12 mouse cellular contexts compared by ENCODE assay signal in the genomic region with DNA sequence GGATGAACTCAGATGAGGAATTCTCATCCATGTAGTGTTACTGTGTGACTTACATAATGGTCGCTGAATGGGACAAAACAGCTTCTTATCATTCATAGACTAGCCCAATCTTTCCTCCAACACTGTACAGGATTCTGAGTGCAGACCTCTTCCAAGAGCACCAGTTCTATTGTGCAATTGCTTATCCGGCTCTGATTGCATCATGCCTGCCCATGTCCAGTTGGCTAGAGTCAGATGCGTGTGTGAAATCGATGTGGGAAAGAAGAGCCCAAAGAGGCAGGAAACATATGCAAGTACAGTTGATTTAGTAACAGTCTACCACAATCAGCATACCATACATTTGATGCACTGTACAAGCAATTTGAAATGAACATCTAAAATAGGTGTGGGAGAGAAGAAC.
DNase-seq lines count a peak whose midpoint lies in the region; ATAC-seq and TF ChIP-seq lines count a peak whose summit lies in the region.
"Had no signal": no experiment of that assay in that cellular context is flagged by ENCODE, and none has a peak within 500 bp of the region (broad histone marks: within the 10 kb centered on the region; RNA-seq: fewer than 3 reads in every experiment).

No protein-coding gene starts in this region.

- no peak for TF ChIP-seq POLR2A in lung, adult 2 months (IDR thresholded peaks at IDR 0.05; ENCODE audit: borderline replicate concordance, extremely low read depth, low read depth, low read length)

- no peaks in the 10 kb centered on the region for H3K36me3 ChIP-seq in lung, embryonic 14.5 days (ENCODE audit: insufficient read depth)

- H3K9ac ChIP-seq in lung, embryonic 14.5 days, result no peak overlapping the region

- peak; percentile 70 to 83 for DNase-seq in lung, adult 18-20 months
- DNase-seq in lung, adult 2 months, result no peak
- peak; percentile 67 to 71 for DNase-seq in heart, adult 9 months (ENCODE audit: low spot score in 2 of 2)
- peak; percentile 60 for DNase-seq in lung, embryonic 14.5 days
- no peak for DNase-seq in layer of hippocampus, postnatal 14 days (ENCODE audit: low spot score in 2 of 2)
- no peak for DNase-seq in right cerebral cortex, postnatal 14 days
- DNase-seq in thymus, postnatal 0 days (ENCODE audit: low spot score), result no peak
- DNase-seq: cerebellum, adult 11-12 months; kidney, postnatal 36 days; thymus, postnatal 4 days had no signal

- H3K4me3 ChIP-seq in lung, adult 2 months (replicated peaks; ENCODE audit: extremely low read depth, low read depth, low read length), result no peak overlapping the region
- no peak overlapping the region for H3K4me3 ChIP-seq in lung, embryonic 14.5 days (ENCODE audit: low read depth, low read length)

- no peaks in the 10 kb centered on the region for H3K27me3 ChIP-seq in lung, embryonic 14.5 days (ENCODE audit: insufficient read depth, low read length)

- no peak for ATAC-seq in lung, embryonic 14.5 days (ENCODE audit: insufficient read depth)
- ATAC-seq: activated CD4-positive, CD25-positive, alpha-beta regulatory T cell, adult 4 months; inflammation-experienced regulatory T-cells, adult 6 months had no signal

- peaks cover 4% of the 10 kb centered on the region for H3K4me1 ChIP-seq in lung, adult 2 months (ENCODE audit: control insufficient read depth, insufficient read depth, low read length)
- H3K4me1 ChIP-seq in lung, embryonic 14.5 days (ENCODE audit: insufficient read depth), result peaks cover 5% of the 10 kb centered on the region; the same call in 1 of the 2 replicates

- H3K27ac ChIP-seq in lung, embryonic 14.5 days (ENCODE audit: low read depth), result no peak overlapping the region

- H3K9me3 ChIP-seq in lung, embryonic 14.5 days (ENCODE audit: low read depth, low read length), result no peaks in the 10 kb centered on the region

- H3K4me2 ChIP-seq in lung, embryonic 14.5 days, result no peak overlapping the region

- TF ChIP-seq CTCF in lung, adult 2 months (IDR thresholded peaks at IDR 0.05; ENCODE audit: insufficient read depth, low read length), result no peak
- no peak for TF ChIP-seq CTCF in lung, embryonic 14.5 days (IDR thresholded peaks at IDR 0.05; ENCODE audit: low read depth)

- WGBS in lung, adult 2 months, result 28% methylated on average over 4 of the region's 4 CpGs
- 66% methylated on average over 4 of the region's 4 CpGs for WGBS in lung, embryonic 14.5 days

Comparison
In these comparisons a context has a peak if more than half of its experiments do, and no peak if none do; other contexts are left out.
1. DNase-seq: peak in lung, adult 18-20 months (2 of 2), heart, adult 9 months (2 of 2) and lung, embryonic 14.5 days (single experiment); none in lung, adult 2 months (single experiment), layer of hippocampus, postnatal 14 days (0 of 2), right cerebral cortex, postnatal 14 days (single experiment) and thymus, postnatal 0 days (single experiment).